Mouse (Mus musculus) midbrain, embryonic 12.5 days (tissue): ENCODE data around the gene Dennd2d. TPM values are rescaled to one million over a fixed set of nuclear protein-coding genes. Genes with fewer than 3 reads are reported as not detected.

Experiments
- ATAC-seq: fragments of 200-750 bp; cut with Nextera tagmentation; 2 replicates; pipeline ENCODE4 v1.8.0; 2017; ENCODE audit warnings: low read depth, moderate TSS enrichment, moderate library complexity; ENCODE audit not compliant: low FRiP score
- H3K27ac ChIP-seq: fragments of 300-500 bp; sonication (generic); replicated peaks from 2 replicates; pipeline ENCODE4 v1.5.1; 2016; ENCODE audit warnings: mild to moderate bottlenecking
- H3K27me3 ChIP-seq: fragments of 300-500 bp; sonication (generic); 2 replicates; pipeline ENCODE4 v1.6.1; 2016; ENCODE audit warnings: mild to moderate bottlenecking
- H3K36me3 ChIP-seq: fragments of 300-500 bp; sonication (generic); 2 replicates; pipeline ENCODE4 v1.6.1; 2016
- H3K4me1 ChIP-seq: fragments of 300-500 bp; sonication (generic); 2 replicates; pipeline ENCODE4 v1.6.1; 2016
- H3K4me2 ChIP-seq: fragments of 300-500 bp; sonication (generic); replicated peaks from 2 replicates; pipeline ENCODE4 v1.6.1; 2016; ENCODE audit warnings: mild to moderate bottlenecking, moderate library complexity
- H3K4me3 ChIP-seq: fragments of 300-500 bp; sonication (generic); 2 replicates; pipeline ENCODE4 v1.5.1; 2016; ENCODE audit warnings: mild to moderate bottlenecking
- H3K9ac ChIP-seq: fragments of 300-500 bp; sonication (generic); replicated peaks from 2 replicates; pipeline ENCODE4 v1.6.1; 2016; ENCODE audit warnings: mild to moderate bottlenecking, moderate library complexity
- H3K9me3 ChIP-seq: fragments of 300-500 bp; sonication (generic); 2 replicates; pipeline ENCODE4 v1.6.1; 2016; ENCODE audit warnings: mild to moderate bottlenecking
- WGBS: fragments of 180-500 bp; shearing (Covaris S2); methylation state at CpG from one replicate; pipeline ENCODE4 v1.1.7; 2016; 5-methylcytosine and 5-hydroxymethylcytosine counted together
- polyA plus RNA-seq: library from polyadenylated mRNA; unstranded; fragments of >200 nt; fragmentation: Nextera tagmentation; extraction: Ambion mirVana; gene quantifications from 2 replicates; pipeline ENCODE4 v1.2.1, GENCODE M21; 2016

Dennd2d gene
- polyA plus RNA-seq, 1 experiment from 2014 or later: 0.75 TPM

DNA sequence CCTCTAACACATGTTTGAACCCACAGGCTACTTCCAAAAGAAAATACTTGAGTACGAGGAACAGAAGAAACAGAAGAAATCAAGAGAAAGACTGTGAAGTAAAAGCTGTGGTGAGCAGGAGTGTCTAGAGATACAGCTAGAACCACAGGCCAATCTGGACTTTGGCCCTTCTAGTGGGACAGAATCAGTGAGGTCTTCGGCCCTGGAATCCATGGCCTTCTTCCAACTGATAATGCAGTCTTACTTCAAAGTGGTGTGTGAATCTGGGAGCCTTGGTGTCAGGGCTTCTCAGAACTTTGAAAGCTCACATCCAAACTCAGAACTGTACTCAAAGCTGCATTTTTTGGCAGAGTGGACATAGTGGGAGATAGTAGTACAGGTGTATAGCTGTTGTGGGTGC, 18.3 kb downstream of the Dennd2d start:
- no peaks in the 10 kb centered on the region for H3K4me1 ChIP-seq
- H3K4me2 ChIP-seq: no peak overlapping the region
- H3K27ac ChIP-seq: no peak overlapping the region
- no peaks in the 10 kb centered on the region for H3K27me3 ChIP-seq
- WGBS: 94% methylated on average over 2 of the region's 2 CpGs
- H3K36me3 ChIP-seq: peaks cover 21% of the 10 kb centered on the region
- no peak overlapping the region for H3K9ac ChIP-seq
- no peaks in the 10 kb centered on the region for H3K9me3 ChIP-seq
- no peak for ATAC-seq
- no peak overlapping the region for H3K4me3 ChIP-seq

DNA sequence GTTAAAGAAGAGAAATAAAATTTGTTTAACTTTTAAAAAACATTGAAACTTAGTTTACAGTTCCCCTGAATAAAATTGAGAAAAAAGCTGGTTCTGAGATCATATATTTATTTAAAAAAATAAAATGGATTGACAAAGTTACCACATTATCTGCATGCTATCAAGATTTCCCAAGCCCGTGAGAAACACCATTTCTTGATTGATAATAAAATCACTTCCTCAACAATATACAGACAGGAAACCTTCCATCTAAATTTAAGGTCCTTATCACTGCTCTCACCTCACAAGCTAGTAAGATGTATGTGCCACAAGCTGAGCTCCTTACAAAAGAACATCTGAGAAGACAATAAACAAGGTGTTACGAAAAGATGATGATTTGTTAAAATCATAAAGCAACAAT, 20.7 kb downstream of the Dennd2d start:
- no peak overlapping the region for H3K27ac ChIP-seq

DNA sequence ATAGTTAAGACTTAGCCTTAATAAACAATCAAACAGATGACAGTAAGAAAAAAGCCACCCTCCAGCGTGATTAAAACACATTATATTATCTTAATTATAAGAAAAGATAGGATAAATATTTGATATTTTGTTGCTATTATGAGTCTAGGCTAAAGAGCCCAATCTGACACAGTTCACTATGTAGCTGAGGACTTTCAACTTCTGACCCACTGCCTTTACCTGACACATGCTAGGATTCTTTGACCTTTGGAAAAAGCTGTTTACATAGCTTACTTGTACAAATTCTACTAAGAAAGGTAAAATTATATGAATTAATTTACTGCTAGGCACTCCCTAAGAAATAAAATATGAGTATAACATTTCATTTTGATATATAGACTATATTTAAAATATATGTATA, 28.5 kb downstream of the Dennd2d start:
- WGBS: 85% methylated on average over 1 of the region's 1 CpGs
- Histone ChIP-seq H3K4me2 (no peak overlapping the region), H3K4me3 (no peak overlapping the region), H3K36me3 (no peaks in the 10 kb centered on the region), H3K4me1 (no peaks in the 10 kb centered on the region), H3K27ac (no peak overlapping the region), H3K9ac (no peak overlapping the region), H3K27me3 (no peaks in the 10 kb centered on the region), H3K9me3 (no peaks in the 10 kb centered on the region)
- ATAC-seq: no peak

More for the DNA sequence above, 20.7 kb downstream of the Dennd2d start:
- H3K4me1 ChIP-seq: no peaks in the 10 kb centered on the region
- no peaks in the 10 kb centered on the region for H3K27me3 ChIP-seq
- no peak overlapping the region for H3K4me3 ChIP-seq
- no peak for ATAC-seq
- no peaks in the 10 kb centered on the region for H3K9me3 ChIP-seq
- no peak overlapping the region for H3K9ac ChIP-seq
- WGBS: 95% methylated on average over 2 of the region's 2 CpGs
- peaks cover 21% of the 10 kb centered on the region for H3K36me3 ChIP-seq
- no peak overlapping the region for H3K4me2 ChIP-seq

DNA sequence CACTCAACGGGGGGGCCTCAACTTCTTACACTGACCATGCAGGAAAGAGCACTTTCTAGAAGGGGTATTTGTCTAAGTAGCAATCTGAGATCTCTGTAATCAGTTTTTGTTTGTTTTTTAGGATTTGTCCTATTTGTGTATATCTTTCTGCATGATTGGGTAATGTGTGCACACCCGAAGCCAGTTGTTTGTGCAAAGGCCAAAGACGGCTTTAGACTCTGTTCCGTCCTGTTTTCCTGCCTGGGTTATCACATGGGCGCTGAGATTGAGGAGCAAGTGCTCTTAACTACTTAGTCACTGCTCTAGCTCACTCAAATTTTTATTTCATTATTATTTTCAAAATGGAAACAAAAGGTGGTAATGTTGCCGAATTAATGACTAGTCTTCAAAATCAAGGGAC, 32.8 kb downstream of the Dennd2d start:
- Histone ChIP-seq H3K27ac (no peak overlapping the region), H3K9ac (no peak overlapping the region), H3K4me2 (no peak overlapping the region), H3K4me3 (no peak overlapping the region), H3K4me1 (no peaks in the 10 kb centered on the region), H3K36me3 (no peaks in the 10 kb centered on the region), H3K27me3 (no peaks in the 10 kb centered on the region), H3K9me3 (no peaks in the 10 kb centered on the region)
- ATAC-seq: no peak
- WGBS: 88% methylated on average over 6 of the region's 6 CpGs

DNA sequence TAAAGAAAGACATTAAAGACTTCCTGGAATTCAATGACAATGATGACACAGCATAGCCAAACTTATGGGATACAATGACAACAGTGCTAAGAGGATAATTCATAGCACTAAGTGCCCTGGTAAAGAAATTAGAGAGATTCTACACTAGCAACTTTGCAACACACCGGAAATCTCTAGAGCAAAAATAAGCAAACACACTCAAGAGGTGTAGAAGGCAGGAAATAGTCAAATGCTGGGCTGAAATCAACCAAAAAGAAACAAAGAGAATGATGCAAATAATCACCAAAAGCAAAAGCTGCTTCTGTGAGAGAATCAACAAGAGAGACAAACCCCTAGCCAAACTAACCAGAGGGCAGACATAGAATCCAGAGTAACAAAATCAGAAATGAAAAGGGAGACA, 40.5 kb downstream of the Dennd2d start:
- Histone ChIP-seq H3K36me3 (no peaks in the 10 kb centered on the region), H3K4me3 (no peak overlapping the region), H3K9ac (no peak overlapping the region), H3K9me3 (no peaks in the 10 kb centered on the region), H3K4me1 (no peaks in the 10 kb centered on the region), H3K27ac (no peak overlapping the region), H3K4me2 (no peak overlapping the region), H3K27me3 (no peaks in the 10 kb centered on the region)
- ATAC-seq: no peak
- 100% methylated on average over 1 of the region's 1 CpGs for WGBS

DNA sequence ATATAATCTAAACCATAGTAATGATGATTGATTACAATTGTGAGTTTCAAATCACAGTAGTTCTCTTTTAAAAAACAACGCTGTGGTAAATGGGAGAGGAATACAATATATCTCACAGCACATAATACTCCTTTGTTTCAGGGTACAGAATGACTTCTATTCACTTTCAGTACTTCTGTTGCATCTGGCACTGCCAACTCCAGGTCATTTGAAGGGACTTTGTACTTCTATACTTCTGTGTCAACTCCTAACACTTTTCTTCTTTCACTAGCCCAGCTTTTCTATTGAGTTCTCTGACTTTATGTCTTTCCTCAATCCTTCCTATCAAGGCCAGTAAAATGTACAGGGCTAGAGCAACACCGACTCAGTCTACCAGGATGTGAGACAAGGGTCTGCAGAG, 44.2 kb downstream of the Dennd2d start:
- Histone ChIP-seq H3K4me1 (no peaks in the 10 kb centered on the region), H3K27ac (no peak overlapping the region), H3K4me2 (no peak overlapping the region), H3K9me3 (no peaks in the 10 kb centered on the region), H3K27me3 (no peaks in the 10 kb centered on the region), H3K9ac (no peak overlapping the region), H3K36me3 (no peaks in the 10 kb centered on the region), H3K4me3 (no peak overlapping the region)
- ATAC-seq: no peak
- 92% methylated on average over 2 of the region's 2 CpGs for WGBS

DNA sequence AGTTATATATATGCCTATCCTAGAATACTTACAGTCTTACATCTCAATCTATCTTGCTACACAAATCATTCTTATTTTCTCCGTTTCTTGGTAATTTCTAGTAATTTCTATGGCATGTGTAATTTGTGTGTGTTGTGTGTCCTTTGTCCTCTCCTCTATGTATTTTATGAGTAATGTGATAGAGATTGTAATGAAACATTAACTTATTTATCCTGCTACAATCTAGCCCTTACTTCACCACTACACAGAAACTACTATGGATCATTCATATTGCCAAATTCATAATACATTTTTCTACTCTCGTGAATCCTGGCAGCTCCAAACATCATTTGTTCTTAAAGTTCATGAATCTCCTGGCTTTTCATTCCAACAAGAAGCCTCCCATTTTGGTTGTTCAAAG, 45.8 kb downstream of the Dennd2d start:
- Histone ChIP-seq H3K4me1 (no peaks in the 10 kb centered on the region), H3K36me3 (no peaks in the 10 kb centered on the region), H3K27ac (no peak overlapping the region), H3K4me2 (no peak overlapping the region), H3K9ac (no peak overlapping the region), H3K4me3 (no peak overlapping the region), H3K9me3 (no peaks in the 10 kb centered on the region), H3K27me3 (no peaks in the 10 kb centered on the region)
- ATAC-seq: no peak
- WGBS: 96% methylated on average over 2 of the region's 2 CpGs

DNA sequence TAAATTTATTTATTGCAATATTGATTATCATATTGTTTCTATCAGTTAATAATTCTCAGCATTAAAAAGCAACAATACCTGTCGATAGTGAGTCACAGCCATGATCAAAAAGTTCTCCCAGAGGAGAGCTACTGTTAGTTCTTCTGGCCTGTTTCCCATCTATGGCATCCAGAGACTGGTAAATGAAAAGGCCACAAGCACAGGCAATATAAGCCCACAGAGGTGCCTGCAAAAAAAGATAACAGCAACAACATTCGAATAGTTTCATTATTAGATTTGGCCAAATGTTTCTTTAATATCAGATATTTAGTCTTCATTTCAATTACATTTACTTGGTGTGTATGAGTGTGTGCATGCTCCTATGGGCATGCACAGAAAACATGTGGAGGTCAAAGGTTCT, 51.1 kb downstream of the Dennd2d start:
- Histone ChIP-seq H3K4me3 (no peak overlapping the region), H3K4me2 (no peak overlapping the region), H3K9me3 (no peaks in the 10 kb centered on the region), H3K4me1 (no peaks in the 10 kb centered on the region), H3K36me3 (0 out of 2 replicates have a peak, but pooled peaks cover 3% of the 10 kb centered on the region), H3K27me3 (no peaks in the 10 kb centered on the region), H3K9ac (no peak overlapping the region), H3K27ac (no peak overlapping the region)
- no peak for ATAC-seq
- 91% methylated on average over 2 of the region's 2 CpGs for WGBS

DNA sequence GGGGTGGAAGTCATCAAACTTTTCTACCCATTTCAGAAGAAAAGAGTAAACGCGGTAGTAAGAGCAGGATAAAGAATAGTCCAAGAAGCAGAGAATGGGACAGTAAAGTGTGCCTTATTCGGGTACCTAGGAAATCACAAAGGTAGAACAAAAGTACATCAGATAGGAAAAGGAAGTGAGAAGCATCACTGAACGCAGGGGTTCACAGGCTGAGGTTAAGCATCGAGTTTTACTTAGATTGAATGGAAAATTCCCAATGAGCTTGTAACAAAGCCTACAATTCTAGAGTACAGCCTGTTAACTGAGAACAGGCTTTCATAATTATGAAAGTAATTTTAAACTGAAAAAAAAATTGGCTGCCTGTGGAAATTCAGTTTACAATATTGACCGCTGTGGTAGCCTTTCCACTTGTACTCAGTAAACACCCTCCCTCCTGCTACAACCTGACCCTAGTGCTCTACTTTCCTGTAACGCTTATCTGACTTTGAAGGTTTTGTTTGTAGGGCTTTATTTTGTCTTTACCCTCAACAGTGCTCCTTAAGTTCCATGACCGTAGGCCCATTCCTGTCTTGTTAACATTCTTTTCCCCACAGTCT, 62.6 kb downstream of the Dennd2d start:
- WGBS: 91% methylated on average over 8 of the region's 8 CpGs
- Histone ChIP-seq H3K4me1 (peaks cover 16% of the 10 kb centered on the region; the same call in 1 of the 2 replicates), H3K36me3 (no peaks in the 10 kb centered on the region), H3K27me3 (no peaks in the 10 kb centered on the region), H3K4me3 (no peak overlapping the region), H3K9me3 (no peaks in the 10 kb centered on the region), H3K9ac (no peak overlapping the region), H3K4me2 (no peak overlapping the region), H3K27ac (no peak overlapping the region)
- ATAC-seq: no peak

DNA sequence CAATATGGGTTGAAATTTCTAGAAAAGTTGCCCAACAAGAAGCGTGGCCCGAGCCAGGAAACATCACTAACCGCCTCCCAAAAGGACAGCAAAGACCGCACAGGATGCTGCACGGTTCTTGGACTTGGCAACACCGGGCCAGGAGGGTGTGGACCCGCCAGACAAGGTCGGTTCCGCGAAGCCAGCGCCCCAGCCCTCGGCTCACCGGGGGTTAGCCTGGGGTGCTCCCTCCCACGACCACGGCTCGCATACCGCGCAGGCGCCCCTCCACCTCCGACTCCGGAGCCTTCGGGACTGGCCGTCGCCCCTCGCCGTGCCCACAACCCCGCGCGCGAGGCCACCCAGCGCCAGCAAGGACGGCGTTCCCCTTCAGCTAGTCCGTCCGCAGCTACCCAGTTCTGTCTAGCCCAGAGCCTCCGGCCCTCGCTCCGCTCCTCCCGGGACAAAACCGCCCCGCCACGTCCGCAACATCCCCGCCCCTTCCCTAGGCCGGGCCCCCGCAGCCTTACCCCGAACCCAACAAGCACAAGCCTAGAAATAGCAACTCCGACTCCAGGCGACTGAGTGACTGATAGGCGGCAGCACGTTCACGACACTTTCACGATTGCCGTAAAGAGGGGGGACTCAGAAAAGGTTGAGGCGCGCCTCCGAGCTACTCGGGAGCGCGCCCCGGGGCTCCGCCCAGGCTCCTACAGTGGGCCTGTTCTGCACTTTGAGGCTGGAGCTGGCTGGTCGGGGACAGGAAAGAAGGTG, 65.1 kb downstream of the Dennd2d start, which contains the start of the genes Dram2 and Cept1:
Gene Dram2 (plus strand): TSS at position 628 of the 753 bp plus-strand sequence.
Gene Cept1 (minus strand): TSS at position 632 of the 753 bp plus-strand sequence.
- peak; percentile 98 for ATAC-seq
- H3K4me1 ChIP-seq: peaks cover 16% of the 10 kb centered on the region; the same call in 1 of the 2 replicates
- H3K27ac ChIP-seq: peak within 1 kb of the TSS; percentile 95
- H3K9me3 ChIP-seq: no peaks in the 10 kb centered on the region
- H3K4me3 ChIP-seq: peak within 1 kb of the TSS; percentile 78
- 0 out of 2 replicates have a peak, but pooled peaks cover 3% of the 10 kb centered on the region for H3K36me3 ChIP-seq
- peak within 1 kb of the TSS; percentile 86 for H3K9ac ChIP-seq
- H3K4me2 ChIP-seq: peak within 1 kb of the TSS; percentile 71
- no peaks in the 10 kb centered on the region for H3K27me3 ChIP-seq
- WGBS: under 1% methylated on average over 55 of the region's 63 CpGs

DNA sequence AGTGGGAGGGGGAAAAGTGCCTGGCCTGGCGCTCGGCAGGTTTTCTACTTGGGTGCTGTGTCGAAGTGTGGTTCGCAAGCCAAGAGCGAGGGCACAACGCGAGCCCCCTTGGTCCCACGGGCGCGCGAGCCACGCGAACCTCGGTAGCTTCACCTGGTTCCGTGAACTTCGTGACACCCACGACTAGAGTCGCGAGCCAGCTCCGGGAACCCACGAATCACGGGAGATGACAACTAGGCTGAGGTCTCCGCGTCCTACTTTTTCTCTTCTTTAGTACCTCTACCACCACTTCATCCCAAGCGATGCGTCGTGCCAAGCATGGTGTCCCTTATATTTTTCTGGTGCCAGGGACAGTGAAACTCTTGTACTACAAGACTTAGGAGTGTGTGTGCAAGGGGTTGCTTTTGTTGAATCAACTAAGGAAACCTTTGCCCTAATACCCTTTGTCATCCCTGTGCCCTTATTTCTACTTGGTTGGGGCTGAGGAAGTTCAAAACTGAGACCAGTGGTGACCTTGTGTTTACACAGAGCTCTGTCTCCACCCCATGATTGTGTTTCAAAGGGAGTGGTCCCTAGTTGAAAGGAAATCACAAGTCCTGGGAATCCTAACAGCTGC, 65.8 kb downstream of the Dennd2d start:
- peak; percentile 35 for ATAC-seq
- WGBS: under 1% methylated on average over 27 of the region's 27 CpGs
- H3K9me3 ChIP-seq: no peaks in the 10 kb centered on the region

DNA sequence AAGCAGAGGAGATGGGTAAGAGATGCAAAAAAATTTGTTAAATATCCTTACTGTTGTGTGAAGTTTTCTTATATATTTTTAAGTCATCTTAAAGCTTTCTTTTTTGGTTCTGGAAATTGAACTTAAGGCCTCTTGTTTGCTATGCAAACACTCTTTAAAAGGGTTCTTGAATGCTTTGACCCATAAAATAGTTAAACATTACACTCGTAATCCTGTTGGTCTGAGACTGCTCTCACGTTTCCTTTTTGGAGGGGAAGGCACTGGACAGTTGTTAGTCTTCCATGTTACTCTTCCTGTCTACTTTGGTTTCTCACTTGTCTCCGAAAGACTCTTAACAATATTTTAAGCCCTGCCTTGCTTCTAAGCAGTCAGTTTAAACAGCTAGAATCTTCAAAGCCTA, 66.8 kb downstream of the Dennd2d start:
- Histone ChIP-seq H3K36me3 (peaks cover 11% of the 10 kb centered on the region; the same call in 1 of the 2 replicates), H3K4me3 (no peak overlapping the region), H3K4me2 (no peak overlapping the region), H3K27ac (no peak overlapping the region), H3K9ac (no peak overlapping the region), H3K9me3 (no peaks in the 10 kb centered on the region), H3K27me3 (no peaks in the 10 kb centered on the region), H3K4me1 (peaks cover 16% of the 10 kb centered on the region; the same call in 1 of the 2 replicates)
- WGBS: 39% methylated on average over 3 of the region's 3 CpGs
- no peak for ATAC-seq

More for the DNA sequence above, 65.8 kb downstream of the Dennd2d start:
- peak overlapping the region; percentile 95 for H3K27ac ChIP-seq
- peaks cover 16% of the 10 kb centered on the region; the same call in 1 of the 2 replicates for H3K4me1 ChIP-seq
- 0 out of 2 replicates have a peak, but pooled peaks cover 3% of the 10 kb centered on the region for H3K36me3 ChIP-seq
- peak overlapping the region; percentile 78 for H3K4me3 ChIP-seq
- H3K27me3 ChIP-seq: no peaks in the 10 kb centered on the region
- peak overlapping the region; percentile 86 for H3K9ac ChIP-seq
- H3K4me2 ChIP-seq: peak overlapping the region; percentile 71
